Mouse (Mus musculus) bone marrow macrophage, adult 2 months (primary cell): ENCODE results near the gene AC109138.7.

Source experiments
- CTCF ChIP-seq: IDR thresholded peaks from 2 replicates; pipeline ENCODE4 v1.5.1; 2012; ENCODE audit warnings: low read depth, mild to moderate bottlenecking, low read length, moderate library complexity
- POLR2A ChIP-seq: IDR thresholded peaks from 2 replicates; pipeline ENCODE4 v1.6.1; 2012; ENCODE audit warnings: mild to moderate bottlenecking, low read depth, low read length, borderline replicate concordance

DNA sequence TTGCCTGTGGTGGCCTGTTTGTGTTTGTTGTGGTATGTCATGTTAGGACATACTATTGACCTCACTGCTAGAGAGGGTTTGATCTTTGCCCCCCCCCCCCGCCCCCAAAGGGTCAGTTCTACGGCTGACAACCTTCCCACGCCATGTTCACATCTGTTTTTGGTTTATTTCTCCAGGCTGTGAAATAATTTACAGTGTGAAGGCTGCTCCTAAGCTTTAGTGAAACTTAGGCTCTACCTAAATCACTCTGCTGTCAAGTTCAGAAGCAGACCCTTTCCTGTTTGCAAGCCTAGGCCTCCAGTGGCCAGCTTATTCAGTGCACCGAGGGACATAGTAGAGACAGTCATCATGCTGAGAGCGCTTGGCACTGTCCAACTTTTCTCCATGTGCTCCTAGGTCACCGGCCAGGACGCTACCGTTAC is 26.1 kb downstream of the AC109138.7 start:
- TF ChIP-seq POLR2A (no peak), CTCF (no peak)
